Mouse (Mus musculus) intestine, embryonic 16.5 days (tissue): ENCODE data around the gene Wdr46. TPM values are rescaled to one million over a fixed set of nuclear protein-coding genes. Genes with fewer than 3 reads are reported as not detected.

Source experiments
- ATAC-seq: fragments of 200-750 bp; cut with Nextera tagmentation; 2 replicates; pipeline ENCODE4 v1.8.0; 2017; ENCODE audit warnings: moderate TSS enrichment, moderate library complexity
- H3K27ac ChIP-seq: fragments of 300-500 bp; sonication (generic); 2 replicates; pipeline ENCODE4 v1.5.1; 2014; ENCODE audit warnings: mild to moderate bottlenecking, low read length
- H3K27me3 ChIP-seq: fragments of 300-500 bp; sonication (generic); replicated peaks from 2 replicates; pipeline ENCODE4 v1.6.1; 2014; ENCODE audit warnings: low read length, control low read depth, mixed read lengths; ENCODE audit not compliant: control insufficient read depth, insufficient read depth
- H3K36me3 ChIP-seq: fragments of 300-500 bp; sonication (generic); 2 replicates; pipeline ENCODE4 v1.6.1; 2014; ENCODE audit warnings: low read length, control low read depth; ENCODE audit not compliant: control insufficient read depth, insufficient read depth
- H3K4me1 ChIP-seq: fragments of 300-500 bp; sonication (generic); 2 replicates; pipeline ENCODE4 v1.6.1; 2014; ENCODE audit warnings: low read length, control low read depth, mixed read lengths; ENCODE audit not compliant: control insufficient read depth, insufficient read depth
- H3K4me2 ChIP-seq: fragments of 300-500 bp; sonication (generic); 2 replicates; pipeline ENCODE4 v1.6.1; 2014; ENCODE audit warnings: low read depth, low read length, control low read depth
- H3K4me3 ChIP-seq: fragments of 300-500 bp; sonication (generic); 2 replicates; pipeline ENCODE4 v1.5.1; 2014; ENCODE audit warnings: mild to moderate bottlenecking, low read length
- H3K9ac ChIP-seq: fragments of 300-500 bp; sonication (generic); 2 replicates; pipeline ENCODE4 v1.6.1; 2014; ENCODE audit warnings: low read depth, low read length
- H3K9me3 ChIP-seq: fragments of 300-500 bp; sonication (generic); 2 replicates; pipeline ENCODE4 v1.6.1; 2016; ENCODE audit warnings: low read length, control low read depth; ENCODE audit not compliant: control insufficient read depth
- WGBS: fragments of 180-500 bp; shearing (Covaris S2); extraction: QIAGEN DNeasy Blood & Tissue Kit; methylation state at CpG from one replicate; pipeline ENCODE4 v1.1.7; 2014; 5-methylcytosine and 5-hydroxymethylcytosine counted together
- polyA plus RNA-seq: library from polyadenylated mRNA; unstranded; fragments of >200 nt; fragmentation: Nextera tagmentation; extraction: Ambion mirVana; gene quantifications from 2 replicates; pipeline ENCODE4 v1.2.1, GENCODE M21; 2015

Wdr46 gene
- polyA plus RNA-seq, 1 experiment from 2014 or later, result 26.1 TPM

- H3K4me1 ChIP-seq, result peaks cover 16% of the 10 kb centered on the region
- H3K4me2 ChIP-seq, result peak overlapping the region; percentile 65
- peak overlapping the region; percentile 99 for H3K9ac ChIP-seq
- H3K4me3 ChIP-seq, result peak overlapping the region; percentile 91
- no peaks in the 10 kb centered on the region for H3K9me3 ChIP-seq
- H3K36me3 ChIP-seq, result peaks cover 23% of the 10 kb centered on the region
- no peak for ATAC-seq
- peak overlapping the region; percentile 96 for H3K27ac ChIP-seq
- 45% methylated on average over 11 of the region's 11 CpGs for WGBS
- H3K27me3 ChIP-seq, result no peaks in the 10 kb centered on the region
Observed at GRCm38 (mm10) chr17:33910346-33911051, 30.0 kb upstream of the Wdr46 start.

GRCm38 (mm10) chr17:33911052-33911812, 29.2 kb upstream of the Wdr46 start:
- no peaks in the 10 kb centered on the region for H3K27me3 ChIP-seq
- no peak overlapping the region for H3K4me3 ChIP-seq
- WGBS, result 90% methylated on average over 31 of the region's 31 CpGs
- no peak overlapping the region for H3K4me2 ChIP-seq
- H3K4me1 ChIP-seq, result peaks cover 16% of the 10 kb centered on the region
- no peak overlapping the region for H3K27ac ChIP-seq
- no peak for ATAC-seq
- peaks cover 23% of the 10 kb centered on the region for H3K36me3 ChIP-seq
- no peaks in the 10 kb centered on the region for H3K9me3 ChIP-seq
- H3K9ac ChIP-seq, result no peak overlapping the region

GRCm38 (mm10) chr17:33911813-33912414, 28.5 kb upstream of the Wdr46 start:
- no peaks in the 10 kb centered on the region for H3K9me3 ChIP-seq
- H3K4me1 ChIP-seq, result peaks cover 20% of the 10 kb centered on the region
- no peaks in the 10 kb centered on the region for H3K27me3 ChIP-seq
- H3K36me3 ChIP-seq, result peaks cover 23% of the 10 kb centered on the region
- no peak for ATAC-seq
- no peak overlapping the region for H3K27ac ChIP-seq
- 90% methylated on average over 28 of the region's 28 CpGs for WGBS
- no peak overlapping the region for H3K9ac ChIP-seq
- no peak overlapping the region for H3K4me2 ChIP-seq
- H3K4me3 ChIP-seq, result no peak overlapping the region

- Histone ChIP-seq H3K9me3 (no peaks in the 10 kb centered on the region), H3K27me3 (no peaks in the 10 kb centered on the region), H3K4me2 (no peak overlapping the region), H3K4me3 (no peak overlapping the region), H3K4me1 (peaks cover 22% of the 10 kb centered on the region), H3K36me3 (peaks cover 29% of the 10 kb centered on the region), H3K27ac (no peak overlapping the region), H3K9ac (no peak overlapping the region)
- no peak for ATAC-seq
- WGBS, result 89% methylated on average over 10 of the region's 10 CpGs
Observed at GRCm38 (mm10) chr17:33913264-33913663, 27.2 kb upstream of the Wdr46 start.

- H3K27me3 ChIP-seq, result no peaks in the 10 kb centered on the region
- WGBS, result 92% methylated on average over 8 of the region's 8 CpGs
- no peak overlapping the region for H3K4me2 ChIP-seq
- no peaks in the 10 kb centered on the region for H3K9me3 ChIP-seq
- H3K4me1 ChIP-seq, result peaks cover 29% of the 10 kb centered on the region
- peaks cover 29% of the 10 kb centered on the region for H3K36me3 ChIP-seq
- H3K9ac ChIP-seq, result no peak overlapping the region
- H3K27ac ChIP-seq, result no peak overlapping the region
- no peak overlapping the region for H3K4me3 ChIP-seq
- ATAC-seq, result no peak
Observed at GRCm38 (mm10) chr17:33913905-33914304, 26.6 kb upstream of the Wdr46 start.

- Histone ChIP-seq H3K4me2 (peak overlapping the region; percentile 42), H3K9ac (no peak overlapping the region), H3K4me1 (peaks cover 32% of the 10 kb centered on the region), H3K36me3 (peaks cover 29% of the 10 kb centered on the region), H3K27me3 (no peaks in the 10 kb centered on the region), H3K4me3 (0 out of 2 replicates have a peak overlapping the region, but pooled peaks have one; percentile 57), H3K9me3 (no peaks in the 10 kb centered on the region), H3K27ac (no peak overlapping the region)
- WGBS, result 70% methylated on average over 13 of the region's 13 CpGs
- no peak for ATAC-seq
Observed at GRCm38 (mm10) chr17:33914969-33915391, 25.5 kb upstream of the Wdr46 start.

- peaks cover 29% of the 10 kb centered on the region for H3K36me3 ChIP-seq
Observed at GRCm38 (mm10) chr17:33915671-33916250, 24.7 kb upstream of the Wdr46 start, which contains the start of the genes Tapbp and Zbtb22. Gene Tapbp, plus strand, starts transcription at chr17:33915899. Gene Zbtb22, plus strand, starts transcription at chr17:33915904.

GRCm38 (mm10) chr17:33916294-33916693, 24.2 kb upstream of the Wdr46 start:
- Histone ChIP-seq H3K9ac (peak overlapping the region; percentile 71), H3K27ac (peak overlapping the region; percentile 78), H3K4me1 (peaks cover 24% of the 10 kb centered on the region), H3K4me2 (peak overlapping the region; percentile 66), H3K9me3 (no peaks in the 10 kb centered on the region), H3K27me3 (no peaks in the 10 kb centered on the region), H3K36me3 (peaks cover 26% of the 10 kb centered on the region), H3K4me3 (peak overlapping the region; percentile 57)
- WGBS, result under 1% methylated on average over 19 of the region's 20 CpGs
- ATAC-seq, result peak; percentile 9; the same call in 1 of the 2 replicates

More at GRCm38 (mm10) chr17:33915671-33916250, 24.7 kb upstream of the Wdr46 start, which contains the start of the genes Tapbp and Zbtb22:
- Histone ChIP-seq H3K4me1 (peaks cover 26% of the 10 kb centered on the region), H3K27ac (peak within 1 kb of the TSS; percentile 78), H3K9me3 (no peaks in the 10 kb centered on the region), H3K9ac (peak within 1 kb of the TSS; percentile 71), H3K27me3 (no peaks in the 10 kb centered on the region), H3K4me3 (peak within 1 kb of the TSS; percentile 57), H3K4me2 (peak within 1 kb of the TSS; percentile 66)
- 0% methylated on average over 26 of the region's 34 CpGs for WGBS
- ATAC-seq, result peak; percentile 92
